Mouse (Mus musculus) gastrocnemius, postnatal 25 days (tissue): ENCODE data around the gene Vav3. TPM values are rescaled to one million over a fixed set of nuclear protein-coding genes. Genes with fewer than 3 reads are reported as not detected.

Experiments
- DNase-seq: peaks from one replicate; pipeline ENCODE4 v3.0.0; 2022
- total RNA-seq, 2 experiments: library from RNA; stranded (reverse); gene quantifications; 1 replicate in 1 of 2; 2 replicates in 1 of 2; pipeline ENCODE4 v1.2.3; 2021

Vav3 gene
- total RNA-seq, 2 experiments from 2014 or later = 2.2 to 3.7 TPM

DNA sequence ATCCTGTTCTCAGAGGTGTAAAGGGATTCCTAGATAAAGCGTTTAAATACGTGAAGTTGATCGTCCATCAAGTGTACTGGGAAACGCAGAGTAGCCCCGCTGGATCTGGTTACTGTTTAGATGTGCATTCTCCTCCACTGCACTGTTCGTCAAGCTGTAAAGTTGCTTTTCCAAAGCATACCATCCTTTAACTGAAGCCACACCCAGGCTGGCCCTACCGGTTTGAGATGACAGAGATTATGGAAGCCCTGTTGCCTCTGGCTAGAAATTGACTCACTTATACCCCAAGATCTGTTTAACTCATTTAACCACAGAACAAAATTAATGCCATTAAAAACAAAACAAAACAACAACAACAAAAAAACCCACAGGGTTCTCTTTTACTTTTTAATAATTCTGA is 238.5 kb downstream of the Vav3 start:
- no peak for DNase-seq

DNA sequence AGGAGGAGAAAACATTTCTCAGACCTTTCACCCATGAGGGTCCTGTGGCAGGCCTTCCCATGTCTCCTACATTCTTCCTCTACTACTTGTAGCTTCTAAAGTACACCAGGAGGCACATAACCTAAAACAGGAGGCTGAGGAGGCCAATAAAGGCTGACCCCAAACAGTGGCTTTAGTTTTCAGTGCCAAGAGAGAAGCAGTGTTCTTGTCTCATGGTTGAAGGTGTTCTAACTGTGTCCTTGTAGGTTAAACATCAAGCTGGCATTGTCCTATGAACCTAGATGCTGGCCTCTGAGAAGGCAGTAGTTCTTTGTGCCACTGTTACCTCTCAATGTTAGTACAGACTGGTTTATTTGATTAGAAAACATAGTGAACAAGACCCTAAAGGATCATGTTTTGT is 245.5 kb downstream of the Vav3 start:
- no peak for DNase-seq

DNA sequence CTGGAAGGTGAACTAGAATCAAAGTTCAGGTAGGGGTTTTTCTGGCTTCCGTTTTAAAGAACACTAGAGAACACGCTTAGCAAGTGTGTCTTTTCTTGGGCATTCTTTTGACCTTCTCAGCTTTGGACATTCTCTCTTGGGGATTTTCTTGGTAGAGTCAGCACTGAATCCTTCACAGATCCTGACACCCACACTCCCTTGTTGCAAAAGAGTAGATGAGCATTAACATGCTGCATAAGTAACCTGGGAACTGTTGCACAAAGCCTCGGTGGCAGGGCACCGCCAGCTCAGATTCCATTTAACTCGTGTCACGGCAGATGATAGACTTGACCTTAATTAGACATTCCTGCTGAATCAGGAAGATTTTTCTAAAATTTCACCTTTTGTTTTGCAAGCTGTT is 252.5 kb downstream of the Vav3 start:
- DNase-seq = no peak

- no peak for DNase-seq
Measured at GRCm38 (mm10) chr3:109596084-109596483, 255.6 kb downstream of the Vav3 start.

- DNase-seq = no peak
Measured at GRCm38 (mm10) chr3:109600699-109601451, 260.4 kb downstream of the Vav3 start.

DNA sequence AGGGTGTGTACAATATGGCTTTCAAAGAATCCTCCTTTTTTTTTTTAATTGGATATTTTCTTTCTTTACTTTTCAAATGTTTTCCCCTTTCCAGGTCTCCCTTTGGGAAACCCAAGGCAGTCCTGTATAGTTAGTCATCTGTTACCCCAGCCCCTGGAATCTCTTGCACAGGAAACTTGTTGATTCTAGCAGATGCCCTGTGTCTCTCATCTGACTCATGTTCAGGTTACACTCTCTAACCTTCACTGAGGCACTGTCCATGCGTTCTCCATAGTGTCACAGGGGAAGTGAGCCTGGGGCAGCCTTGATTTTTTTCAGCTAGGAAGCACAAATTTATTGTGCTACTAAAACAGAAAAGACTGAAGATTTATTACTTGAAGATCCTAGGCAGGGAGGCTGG is 262.3 kb downstream of the Vav3 start:
- no peak for DNase-seq

DNA sequence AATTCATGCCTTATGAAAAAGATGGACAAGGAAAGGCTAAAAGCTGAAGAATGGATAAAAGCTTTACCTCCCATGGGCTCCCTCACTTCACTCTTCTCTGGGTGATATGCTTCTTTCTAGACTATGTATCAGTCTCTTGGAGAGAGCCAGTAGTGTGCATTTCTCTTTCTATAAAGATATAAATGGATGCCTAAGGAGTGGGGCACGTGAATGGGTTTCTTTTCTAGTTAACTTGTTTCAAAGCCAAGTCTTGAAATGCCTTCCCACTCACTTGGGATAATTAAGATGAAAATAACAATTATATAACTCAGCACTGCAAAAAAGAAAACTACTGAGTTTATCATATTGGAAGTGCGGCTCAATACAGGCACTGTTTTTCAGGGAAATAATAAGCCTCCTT is 265.7 kb downstream of the Vav3 start:
- DNase-seq = no peak

GRCm38 (mm10) chr3:109621721-109622120 is 281.3 kb downstream of the Vav3 start:
- no peak for DNase-seq

DNA sequence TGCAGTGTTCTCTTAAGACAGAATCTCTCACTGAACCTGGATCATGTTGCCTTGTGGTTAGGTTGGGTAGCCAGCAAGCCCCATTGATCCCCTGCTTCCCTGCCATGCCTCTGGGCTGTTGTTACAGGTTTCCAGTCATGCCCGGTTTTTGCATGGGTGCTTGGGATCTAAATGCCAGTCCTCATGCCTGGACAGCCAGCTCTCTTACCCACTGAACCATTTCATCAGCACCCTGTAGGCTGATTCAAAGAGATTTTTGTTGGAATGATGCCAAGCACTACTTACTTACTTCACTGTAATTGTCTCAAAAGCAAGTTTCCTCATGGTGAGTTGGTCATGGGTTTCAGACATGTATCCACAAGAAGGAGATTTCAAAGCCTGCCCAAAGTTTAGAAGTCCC is 281.9 kb downstream of the Vav3 start:
- DNase-seq = no peak

DNA sequence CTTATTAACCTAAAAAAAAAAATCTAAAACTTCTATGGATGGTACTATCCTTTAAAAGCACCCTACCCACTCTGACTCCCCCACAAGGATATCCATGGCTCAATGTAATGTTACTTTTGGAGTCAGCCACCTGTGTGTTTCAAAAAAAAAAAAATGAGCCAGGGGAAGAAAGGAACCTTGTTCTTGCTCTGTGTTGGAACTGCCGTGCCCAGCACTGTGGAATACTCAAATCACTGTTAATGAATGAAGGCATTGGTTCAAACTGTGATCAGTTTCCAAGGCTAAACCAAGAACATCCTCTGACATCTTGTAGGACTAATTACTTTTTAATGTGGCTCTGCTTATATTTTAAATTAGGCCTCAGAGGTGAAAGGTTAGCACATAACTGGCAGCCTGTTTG is 282.4 kb downstream of the Vav3 start:
- DNase-seq = no peak

DNA sequence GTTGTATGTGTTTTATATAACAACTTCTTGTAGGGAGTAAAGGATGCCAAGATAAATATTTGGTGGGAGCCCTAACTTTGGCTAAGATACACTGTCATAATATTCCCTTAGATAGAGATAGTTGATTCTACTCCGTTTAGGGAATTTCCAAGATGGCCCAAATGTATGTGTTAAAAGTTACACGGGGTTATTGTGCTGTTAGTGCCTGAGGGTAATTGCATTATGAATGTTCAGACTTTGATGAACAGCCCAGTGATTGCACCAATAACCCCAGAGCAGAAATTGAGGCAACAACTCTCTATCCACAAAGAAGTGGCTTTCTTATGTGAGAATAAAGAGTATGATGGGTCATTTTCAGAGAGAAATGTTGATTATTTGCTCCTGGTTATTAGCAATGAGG is 283.3 kb downstream of the Vav3 start:
- DNase-seq = no peak

DNA sequence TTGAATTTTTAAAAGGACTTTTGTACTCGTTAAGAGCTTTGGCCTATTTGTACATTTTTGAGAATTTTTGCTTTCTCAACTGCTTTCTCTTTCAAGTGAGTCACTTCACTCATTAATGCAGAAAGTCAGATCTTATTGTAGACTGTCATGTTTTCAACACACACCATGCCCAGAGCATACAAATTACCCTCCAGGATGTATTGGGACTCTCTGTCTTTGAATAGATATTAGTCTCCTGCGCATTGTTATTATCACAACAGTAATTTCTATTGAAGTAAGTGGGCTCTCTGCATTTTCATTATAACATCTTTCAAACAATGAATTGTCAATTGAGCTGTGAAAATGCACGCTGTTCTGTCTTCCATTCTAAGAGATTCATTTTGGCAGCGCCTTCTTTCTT is 295.6 kb downstream of the Vav3 start:
- no peak for DNase-seq

- DNase-seq = no peak
Measured at GRCm38 (mm10) chr3:109639386-109639785, 298.9 kb downstream of the Vav3 start.

- DNase-seq = no peak
Measured at GRCm38 (mm10) chr3:109640796-109641195, 300.3 kb downstream of the Vav3 start.

DNA sequence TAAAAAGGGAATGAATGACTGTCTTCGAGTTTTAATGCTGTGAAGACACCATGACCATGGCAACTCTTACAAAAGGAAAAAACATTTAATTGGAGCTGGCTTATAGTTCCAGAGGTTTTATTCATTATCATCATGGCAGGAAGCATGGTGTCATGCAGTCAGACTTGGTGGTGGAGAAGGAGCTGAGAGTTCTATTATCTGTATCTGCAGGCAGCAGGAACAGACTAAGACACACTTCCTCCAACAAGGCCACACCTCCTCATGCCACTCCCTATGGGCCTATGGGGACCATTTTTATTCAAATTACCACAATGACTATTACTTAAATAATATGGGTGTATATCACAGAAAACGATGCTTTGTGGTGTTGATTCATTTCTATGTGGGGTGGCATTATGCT is 307.8 kb downstream of the Vav3 start:
- DNase-seq = no peak

DNA sequence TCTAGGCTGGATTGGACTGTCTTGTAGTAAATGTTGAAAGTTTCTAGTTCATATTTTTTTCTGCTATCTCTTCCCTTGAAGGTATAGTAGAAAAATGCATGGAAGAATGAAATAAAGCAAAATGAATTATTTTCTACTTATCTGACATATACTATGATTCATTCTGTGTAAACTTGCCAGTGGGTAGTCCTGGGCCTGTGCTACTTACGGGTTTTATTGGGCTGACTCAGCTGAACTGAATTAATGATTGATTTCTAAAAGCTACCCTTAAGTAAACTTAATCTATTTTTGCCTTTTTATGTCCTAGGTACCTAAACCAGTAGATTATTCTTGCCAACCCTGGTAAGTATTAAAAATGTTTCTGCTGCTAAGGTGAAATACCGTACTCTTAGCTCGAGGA is 311.0 kb downstream of the Vav3 start:
- no peak for DNase-seq

DNA sequence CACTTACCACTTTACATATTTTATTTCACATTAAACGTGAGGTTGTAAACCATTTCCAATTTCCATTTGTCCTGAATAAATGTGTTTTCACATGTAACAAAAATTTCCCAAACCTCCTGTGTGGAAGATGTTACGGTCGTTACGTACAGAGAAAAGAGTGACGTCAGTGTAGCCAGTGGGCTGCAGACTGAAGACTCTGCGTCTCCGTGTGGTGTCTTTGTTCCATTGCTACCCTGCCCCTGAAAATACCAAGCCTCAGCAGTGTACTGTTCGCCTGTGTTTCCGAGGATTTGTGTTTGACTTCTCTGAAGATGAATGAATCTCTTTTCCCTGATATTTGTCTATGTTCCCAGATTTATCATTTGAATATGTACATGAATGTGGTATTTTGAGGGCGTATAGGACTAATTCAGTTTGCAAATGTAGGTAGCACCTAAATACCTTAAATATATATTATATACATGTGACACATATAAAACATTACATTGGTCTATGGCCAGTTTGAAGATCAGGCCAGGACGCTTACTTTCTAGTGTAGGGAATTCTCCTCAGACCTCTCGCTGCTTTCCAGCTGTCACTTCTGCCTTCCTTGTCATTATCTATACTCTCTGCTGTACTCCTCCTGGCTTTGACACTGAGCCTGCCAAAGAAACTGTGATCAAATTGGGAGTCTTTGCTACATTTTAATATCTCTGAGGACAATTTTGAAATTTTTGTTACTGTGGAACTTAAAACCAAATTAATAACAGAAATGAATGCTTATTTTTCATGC is 312.6 kb downstream of the Vav3 start:
- no peak for DNase-seq

DNA sequence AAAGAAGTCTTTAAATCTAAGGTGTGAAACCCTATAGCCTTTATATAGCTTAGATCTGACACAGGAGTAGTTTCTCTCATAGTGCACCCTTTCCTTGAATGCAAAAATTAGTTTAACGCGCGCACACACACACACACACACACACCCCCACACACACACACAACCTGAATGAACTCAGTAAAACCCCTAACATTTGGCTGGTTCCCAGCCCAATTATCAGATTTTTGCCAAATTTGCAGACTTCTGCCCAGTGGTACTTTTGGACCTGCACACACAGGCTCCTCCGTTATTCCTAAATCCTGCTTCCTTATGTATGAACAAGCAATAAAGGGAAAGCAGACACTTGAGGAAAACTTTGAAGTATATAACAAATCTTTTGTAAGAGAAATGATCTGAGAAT is 313.9 kb downstream of the Vav3 start:
- no peak for DNase-seq

DNA sequence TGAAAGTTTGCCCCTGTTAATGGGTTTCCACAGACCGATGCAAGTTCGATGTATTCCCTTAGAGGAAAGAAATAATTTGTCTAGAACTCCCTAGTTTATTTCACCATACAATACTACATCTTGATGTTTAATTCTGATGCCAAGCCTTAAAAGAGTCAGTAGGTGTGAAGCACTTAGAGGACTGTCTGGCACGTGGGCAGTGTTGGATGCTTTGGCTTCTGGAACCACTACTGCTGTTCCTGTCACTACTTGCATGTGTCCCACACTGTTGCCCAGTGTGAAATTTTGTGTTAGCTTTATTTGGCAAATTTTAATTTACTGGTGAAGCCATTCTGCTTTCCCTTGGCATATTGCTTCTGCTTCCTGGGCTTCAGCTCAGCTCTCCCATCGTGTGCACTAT is 331.3 kb downstream of the Vav3 start:
- no peak for DNase-seq

GRCm38 (mm10) chr3:109672925-109673324 is 332.5 kb downstream of the Vav3 start:
- DNase-seq = no peak

DNA sequence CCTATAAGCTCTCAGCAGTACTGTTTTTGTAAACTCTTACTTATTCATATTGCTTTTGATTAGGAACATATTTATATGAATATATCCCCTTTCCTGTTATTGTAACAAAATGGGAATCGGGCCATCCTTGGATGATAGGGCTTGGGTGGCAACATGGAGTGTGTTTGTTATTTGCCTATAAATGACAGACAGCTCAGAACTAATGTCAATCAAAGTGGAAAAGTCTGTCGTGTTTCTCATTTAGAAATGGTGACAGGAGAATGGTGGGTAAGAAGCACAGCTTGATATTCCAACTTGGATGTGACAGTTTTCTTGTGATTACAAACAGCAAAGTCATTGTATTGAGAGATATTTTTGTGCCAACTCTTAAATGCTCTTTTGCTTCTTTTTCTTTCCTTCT is 339.8 kb downstream of the Vav3 start:
- no peak for DNase-seq

DNA sequence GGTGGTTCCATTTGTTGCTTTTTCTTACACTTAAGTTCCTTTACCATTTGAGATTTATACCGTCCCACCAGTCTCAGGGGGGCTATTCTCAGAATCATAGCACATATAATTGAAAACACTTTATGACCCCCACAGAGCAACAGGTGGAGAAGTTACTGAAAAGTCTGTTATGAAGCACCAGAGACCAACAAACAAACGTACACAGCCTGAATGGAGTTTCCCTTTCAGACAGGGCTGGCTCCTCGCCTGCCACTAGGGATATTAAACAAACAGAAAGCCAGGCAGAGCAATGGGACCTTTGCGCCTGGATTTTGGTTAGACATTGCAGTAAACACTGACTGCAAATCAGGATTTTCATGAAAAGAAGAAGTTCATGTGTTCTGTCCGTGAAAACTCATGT is 341.4 kb downstream of the Vav3 start:
- no peak for DNase-seq

DNA sequence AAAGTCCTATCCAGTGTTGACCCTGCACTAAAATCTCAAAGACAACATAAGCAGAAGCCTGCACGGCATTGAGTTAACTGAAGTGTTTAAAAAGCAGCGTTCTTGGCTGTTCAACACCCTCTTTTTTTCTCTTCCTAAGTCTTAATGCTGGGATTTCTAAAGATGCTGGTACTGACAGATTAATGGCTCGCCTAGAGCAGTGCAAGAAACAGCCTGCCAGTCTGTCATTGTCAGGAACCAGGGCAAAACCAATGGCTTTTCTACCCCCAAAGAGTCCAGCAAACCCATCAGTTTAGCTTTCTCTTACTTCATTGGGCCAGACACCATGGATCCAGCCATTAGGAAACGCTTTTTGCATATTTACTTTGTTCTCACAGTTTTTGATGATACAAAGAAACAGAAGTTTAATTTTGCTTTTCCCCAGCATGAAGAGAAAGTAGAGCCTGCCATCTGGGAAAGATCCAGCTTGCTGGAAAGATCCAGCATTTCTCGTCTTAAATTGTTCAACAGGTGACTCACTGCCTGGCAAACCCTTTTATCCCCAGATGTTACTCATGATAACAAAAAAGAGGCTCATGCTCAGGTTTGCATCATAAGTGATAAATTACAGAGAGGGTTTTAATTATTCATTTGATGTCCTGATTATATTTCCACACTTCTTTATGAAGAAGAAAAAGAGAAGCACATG is 343.3 kb downstream of the Vav3 start:
- peak; percentile 11 for DNase-seq
